Mouse (Mus musculus) bone marrow macrophage, adult 2 months (primary cell): ENCODE measurements around the gene Plekho2. TPM values are rescaled to one million over a fixed set of nuclear protein-coding genes. Genes with fewer than 3 reads are reported as not detected.

Source experiments
- H3K27ac ChIP-seq: 2 replicates; pipeline ENCODE4 v1.5.1; 2012; ENCODE audit warnings: low read depth, low read length; ENCODE audit not compliant: insufficient read depth
- H3K4me1 ChIP-seq: 2 replicates; pipeline ENCODE4 v1.6.1; 2012; ENCODE audit warnings: low read length; ENCODE audit not compliant: control insufficient read depth, insufficient read depth
- H3K4me3 ChIP-seq: 2 replicates; pipeline ENCODE4 v1.5.1; 2012; ENCODE audit warnings: mild to moderate bottlenecking, low read length, moderate library complexity; ENCODE audit not compliant: insufficient read depth
- CTCF ChIP-seq: IDR thresholded peaks from 2 replicates; pipeline ENCODE4 v1.5.1; 2012; ENCODE audit warnings: low read depth, mild to moderate bottlenecking, low read length, moderate library complexity
- POLR2A ChIP-seq: IDR thresholded peaks from 2 replicates; pipeline ENCODE4 v1.6.1; 2012; ENCODE audit warnings: mild to moderate bottlenecking, low read depth, low read length, borderline replicate concordance
- polyA plus RNA-seq: library from polyadenylated mRNA; stranded (reverse); fragments of >200 nt; gene quantifications from 2 replicates; pipeline ENCODE4 v1.2.4, GENCODE M21; 2012; ENCODE audit not compliant: missing spikeins, insufficient read depth, insufficient read length

The Plekho2 gene
- polyA plus RNA-seq, 1 experiment: 213 TPM

GRCm38 (mm10) chr9:65606321-65607109 lies 26.7 kb upstream of the Plekho2 start:
- H3K27ac ChIP-seq: no peak overlapping the region
- TF ChIP-seq CTCF (no peak), POLR2A (no peak)
- H3K4me3 ChIP-seq: no peak overlapping the region
- H3K4me1 ChIP-seq: no peaks in the 10 kb centered on the region

DNA sequence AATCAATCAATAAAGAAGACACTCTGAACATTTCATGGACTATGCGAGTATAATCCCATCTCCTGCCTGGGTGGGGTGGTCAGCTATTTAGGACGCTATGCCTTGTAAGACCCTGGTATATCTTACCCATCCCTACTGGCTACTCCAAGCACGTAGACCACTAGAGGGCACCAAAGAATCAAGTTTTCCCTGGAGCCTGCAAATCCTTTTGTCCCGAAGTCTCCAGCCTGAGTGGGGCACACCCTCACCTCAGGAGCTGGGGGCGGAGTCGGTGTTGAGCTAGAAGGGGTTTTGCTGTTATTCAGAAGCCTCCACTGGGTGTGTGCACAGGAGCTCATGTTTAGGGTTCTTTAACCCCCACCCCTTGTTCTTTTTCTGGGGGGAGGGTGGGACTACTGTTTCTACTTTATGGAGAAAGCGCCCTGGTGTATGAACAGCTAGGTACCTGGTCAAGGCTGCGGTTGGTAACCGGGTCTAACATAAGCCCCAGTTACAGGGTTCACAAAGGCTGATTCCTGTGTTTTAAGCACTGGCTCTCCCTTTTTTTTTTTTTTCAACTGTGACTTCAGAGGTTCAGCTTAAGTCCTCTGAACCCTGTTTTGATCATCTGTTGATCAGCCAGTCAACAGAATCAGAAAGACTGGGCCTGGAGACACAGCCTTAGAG lies 25.8 kb upstream of the Plekho2 start:
- Histone ChIP-seq H3K4me3 (no peak overlapping the region), H3K27ac (no peak overlapping the region), H3K4me1 (no peaks in the 10 kb centered on the region)
- TF ChIP-seq CTCF: peak; percentile 78
- TF ChIP-seq POLR2A: no peak

- no peak for TF ChIP-seq CTCF
- no peak for TF ChIP-seq POLR2A
- H3K4me3 ChIP-seq: no peak overlapping the region
- no peak overlapping the region for H3K27ac ChIP-seq
- H3K4me1 ChIP-seq: no peaks in the 10 kb centered on the region
These were observed 23.7 kb upstream of the Plekho2 start for GRCm38 (mm10) chr9:65603401-65604102.

DNA sequence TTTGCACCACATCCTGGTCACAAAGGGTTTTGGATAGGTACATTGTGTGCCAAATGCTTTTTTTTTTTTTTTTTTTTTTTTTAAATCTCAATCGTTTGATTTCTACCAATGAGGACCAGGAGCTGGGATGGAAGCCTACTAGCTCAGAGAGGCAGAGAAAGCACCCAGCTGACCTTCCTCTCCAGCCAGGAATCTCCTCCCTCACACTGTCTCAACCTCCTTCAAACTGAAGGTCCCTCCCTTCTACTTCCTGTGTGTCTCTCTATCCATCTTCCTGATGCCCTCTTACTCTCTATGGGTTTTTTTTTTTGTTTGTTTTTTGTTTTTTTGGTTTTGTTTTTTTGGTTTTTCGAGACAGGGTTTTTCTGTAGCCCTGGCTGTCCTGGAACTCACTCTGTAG lies 21.1 kb upstream of the Plekho2 start:
- no peaks in the 10 kb centered on the region for H3K4me1 ChIP-seq
- no peak overlapping the region for H3K27ac ChIP-seq
- TF ChIP-seq CTCF (no peak), POLR2A (no peak)
- no peak overlapping the region for H3K4me3 ChIP-seq

DNA sequence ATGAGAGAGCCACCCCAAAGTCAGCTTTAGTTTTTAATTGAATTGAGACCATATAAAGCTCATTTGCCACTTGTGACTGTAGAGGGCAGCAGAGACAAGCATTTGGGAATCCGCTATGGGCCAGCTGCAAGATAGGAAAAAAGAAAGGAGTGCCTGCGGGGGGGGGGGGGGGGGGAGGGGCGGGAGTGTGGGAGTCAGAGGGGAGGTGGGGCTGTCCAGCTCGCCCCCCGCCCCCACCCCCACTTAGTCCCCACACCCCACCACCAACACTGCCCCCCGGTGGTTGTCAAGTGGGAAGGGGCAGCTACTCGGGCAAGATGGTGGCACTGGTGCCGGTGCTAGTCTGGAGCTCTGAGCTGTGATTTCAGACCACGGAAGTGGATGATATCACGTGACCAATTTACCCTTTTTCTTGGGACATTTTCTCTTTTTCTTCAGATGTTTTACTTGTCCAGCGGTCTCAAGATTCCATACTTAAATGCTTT lies 19.0 kb upstream of the Plekho2 start:
- no peak overlapping the region for H3K27ac ChIP-seq
- H3K4me3 ChIP-seq: no peak overlapping the region
- peak; percentile 74 for TF ChIP-seq CTCF
- no peak for TF ChIP-seq POLR2A
- H3K4me1 ChIP-seq: no peaks in the 10 kb centered on the region

GRCm38 (mm10) chr9:65593596-65593995 lies 13.8 kb upstream of the Plekho2 start:
- Histone ChIP-seq H3K4me1 (no peaks in the 10 kb centered on the region), H3K27ac (no peak overlapping the region), H3K4me3 (no peak overlapping the region)
- TF ChIP-seq POLR2A (no peak), CTCF (no peak)

- no peak for TF ChIP-seq POLR2A
- TF ChIP-seq CTCF: no peak
- Histone ChIP-seq H3K27ac (no peak overlapping the region), H3K4me3 (no peak overlapping the region)
These were observed 12.9 kb upstream of the Plekho2 start for GRCm38 (mm10) chr9:65592721-65593120.

GRCm38 (mm10) chr9:65589091-65589490 lies 9.3 kb upstream of the Plekho2 start:
- no peak overlapping the region for H3K27ac ChIP-seq
- H3K4me3 ChIP-seq: no peak overlapping the region
- TF ChIP-seq POLR2A: no peak
- TF ChIP-seq CTCF: no peak
- no peaks in the 10 kb centered on the region for H3K4me1 ChIP-seq

More at GRCm38 (mm10) chr9:65592721-65593120, 12.9 kb upstream of the Plekho2 start:
- no peaks in the 10 kb centered on the region for H3K4me1 ChIP-seq

- no peak for TF ChIP-seq CTCF
- no peak for TF ChIP-seq POLR2A
- Histone ChIP-seq H3K27ac (no peak overlapping the region), H3K4me3 (peak overlapping the region; percentile 64), H3K4me1 (peaks cover 1% of the 10 kb centered on the region)
These were observed 7.9 kb upstream of the Plekho2 start for GRCm38 (mm10) chr9:65587573-65588358.

DNA sequence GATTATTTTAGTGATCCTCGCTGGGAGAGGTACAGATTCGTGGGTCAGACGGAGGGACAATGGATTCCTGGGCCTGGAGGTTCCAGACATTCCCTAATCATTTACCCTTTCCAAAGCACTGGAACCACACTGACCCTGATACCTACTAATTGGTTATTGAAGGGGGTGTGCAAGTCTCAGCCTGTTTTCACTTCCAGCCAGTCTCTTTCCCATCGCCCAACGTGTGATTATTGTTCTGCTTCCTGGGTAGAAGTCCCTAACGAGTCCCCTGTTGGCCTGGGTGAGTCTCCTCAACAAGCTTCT lies 7.4 kb upstream of the Plekho2 start:
- H3K4me3 ChIP-seq: peak overlapping the region; percentile 64
- 0 out of 2 replicates have a peak overlapping the region, but pooled peaks have one; percentile 21 for H3K27ac ChIP-seq
- H3K4me1 ChIP-seq: peaks cover 7% of the 10 kb centered on the region
- TF ChIP-seq CTCF (no peak), POLR2A (no peak)
